Mouse (Mus musculus): Measurements from ENCODE around the gene Thpo. TPM values are rescaled to one million over a fixed set of nuclear protein-coding genes. Genes with fewer than 3 reads are reported as not detected.

The Thpo gene
- total RNA-seq (2014; rRNA removed) (0.71 and 1.8 TPM in 2 replicates), polyA plus RNA-seq (2015; fragmentation: Nextera tagmentation; extraction: Ambion mirVana) (0.76 and 0.81 TPM in 2 replicates)

DNA sequence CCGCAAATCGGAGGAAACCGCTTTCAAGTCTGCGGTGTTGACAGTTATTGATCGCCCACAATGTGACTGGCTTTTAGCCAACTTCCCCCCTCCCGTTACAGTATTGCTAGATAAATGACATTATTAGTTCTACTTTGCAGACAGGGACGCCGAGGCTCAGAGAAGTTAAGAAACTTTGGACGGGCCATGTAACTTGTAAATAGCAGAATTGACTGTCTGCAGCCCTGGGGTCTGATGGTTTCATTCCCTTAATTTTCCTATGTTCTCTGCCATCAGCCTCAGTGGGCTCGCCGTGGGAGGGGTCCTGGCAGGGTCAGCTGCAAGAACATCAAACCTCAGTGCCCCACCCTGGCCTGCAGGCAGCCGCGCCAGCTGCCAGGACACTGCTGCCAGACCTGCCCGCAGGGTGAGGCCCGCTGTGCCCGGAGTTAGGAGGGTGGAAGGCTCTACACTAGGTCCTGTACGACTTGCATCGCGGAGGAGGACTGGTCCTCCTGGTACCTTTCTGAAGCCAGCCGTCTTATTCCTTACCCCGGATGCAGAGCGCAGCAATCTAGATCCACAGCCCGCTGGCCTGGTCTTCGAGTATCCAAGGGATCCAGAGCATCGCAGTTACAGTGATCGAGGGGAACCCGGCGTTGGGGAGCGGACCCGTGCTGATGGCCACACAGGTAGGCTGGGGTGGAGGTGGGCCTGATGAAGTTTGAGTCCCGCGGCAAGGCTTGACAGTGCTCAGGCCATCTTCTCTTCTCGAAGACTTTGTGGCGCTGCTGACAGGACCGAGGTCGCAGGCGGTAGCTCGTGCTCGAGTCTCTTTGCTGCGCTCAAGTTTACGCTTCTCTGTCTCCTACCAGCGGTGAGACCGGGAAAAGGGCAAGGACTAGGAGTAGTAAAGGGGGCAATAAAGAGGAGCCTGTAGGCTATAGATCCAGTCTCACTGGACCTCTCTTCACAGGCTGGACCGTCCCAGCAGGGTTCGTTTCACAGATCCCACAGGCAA, at the start of gene Thpo:
Thpo (minus strand) TSS at position 781 of the 1,000 bp plus-strand sequence.
- peak within 1 kb of the TSS; percentile 78 for H3K4me3 ChIP-seq (ENCODE audit: low read depth, low read length)
- H3K27ac ChIP-seq (ENCODE audit: low read depth, low read length): no peak within 1 kb of the TSS
- 4% methylated on average over 45 of the region's 45 CpGs for WGBS
- no peaks in the 10 kb centered on the region for H3K36me3 ChIP-seq (ENCODE audit: insufficient read depth, low read length)
- peaks cover 13% of the 10 kb centered on the region; the same call in 1 of the 2 replicates for H3K27me3 ChIP-seq (ENCODE audit: insufficient read depth, low read length)
- H3K4me2 ChIP-seq (ENCODE audit: low read depth, low read length, poor library complexity, severe bottlenecking): peak within 1 kb of the TSS; percentile 80
- H3K9ac ChIP-seq (replicated peaks; ENCODE audit: low read length, poor library complexity, severe bottlenecking): peak within 1 kb of the TSS; percentile 86
- peaks cover 5% of the 10 kb centered on the region; the same call in 1 of the 2 replicates for H3K4me1 ChIP-seq (ENCODE audit: insufficient read depth, low read length)
- peak; percentile 40 for TF ChIP-seq CTCF (IDR thresholded peaks at IDR 0.05)
- DNase-seq (ENCODE audit: low spot score) (peak; percentile 47), ATAC-seq (ENCODE audit: low FRiP score) (no peak)
- H3K9me3 ChIP-seq (ENCODE audit: low read length): no peaks in the 10 kb centered on the region

- no peak for TF ChIP-seq CTCF (IDR thresholded peaks at IDR 0.05)
- no peak overlapping the region for H3K9ac ChIP-seq (replicated peaks; ENCODE audit: low read length, poor library complexity, severe bottlenecking)
- H3K27me3 ChIP-seq (ENCODE audit: insufficient read depth, low read length): no peaks in the 10 kb centered on the region
- H3K27ac ChIP-seq (ENCODE audit: low read depth, low read length): no peak overlapping the region
- H3K4me3 ChIP-seq (ENCODE audit: low read depth, low read length): no peak overlapping the region
- no peak for DNase-seq (ENCODE audit: low spot score)
- H3K4me1 ChIP-seq (ENCODE audit: insufficient read depth, low read length): no peaks in the 10 kb centered on the region
- H3K9me3 ChIP-seq (ENCODE audit: low read length): no peaks in the 10 kb centered on the region
- no peaks in the 10 kb centered on the region for H3K36me3 ChIP-seq (ENCODE audit: insufficient read depth, low read length)
- 95% methylated on average over 2 of the region's 2 CpGs for WGBS
- ATAC-seq (ENCODE audit: low FRiP score): no peak
- no peak overlapping the region for H3K4me2 ChIP-seq (ENCODE audit: low read depth, low read length, poor library complexity, severe bottlenecking)
These were observed 49.6 kb upstream of the Thpo start for GRCm38 (mm10) chr16:20783891-20784290.

DNA sequence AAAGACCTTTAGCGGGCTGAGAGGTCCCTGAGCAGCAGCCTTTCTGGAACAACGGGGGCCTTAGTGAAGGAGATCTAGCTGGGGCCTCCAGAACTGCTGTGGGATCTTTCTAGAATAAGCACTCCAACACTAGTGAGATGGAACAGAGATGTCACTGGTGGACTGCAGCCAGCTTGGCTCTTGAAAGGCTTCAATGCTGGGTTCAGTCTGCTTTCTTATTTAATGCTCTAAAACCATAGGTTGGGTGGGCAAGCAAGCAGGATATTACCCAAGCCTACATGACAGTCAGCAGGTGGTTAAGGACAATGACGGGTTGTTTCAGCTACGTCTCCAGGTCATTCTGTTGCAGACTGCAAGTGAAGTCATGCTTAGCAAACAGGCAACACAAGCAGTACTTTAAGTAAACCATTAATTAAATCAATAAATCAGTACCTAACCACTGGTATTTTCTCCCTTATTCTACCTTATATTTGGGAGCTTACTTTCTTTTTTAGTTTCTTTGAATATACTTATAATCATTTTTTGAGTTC, 46.9 kb upstream of the Thpo start:
- Histone ChIP-seq H3K4me3 (ENCODE audit: low read depth, low read length) (no peak overlapping the region), H3K9ac (replicated peaks; ENCODE audit: low read length, poor library complexity, severe bottlenecking) (no peak overlapping the region), H3K27ac (ENCODE audit: low read depth, low read length) (no peak overlapping the region), H3K36me3 (ENCODE audit: insufficient read depth, low read length) (no peaks in the 10 kb centered on the region), H3K4me2 (ENCODE audit: low read depth, low read length, poor library complexity, severe bottlenecking) (no peak overlapping the region), H3K9me3 (ENCODE audit: low read length) (no peaks in the 10 kb centered on the region), H3K27me3 (ENCODE audit: insufficient read depth, low read length) (no peaks in the 10 kb centered on the region), H3K4me1 (ENCODE audit: insufficient read depth, low read length) (no peaks in the 10 kb centered on the region)
- TF ChIP-seq CTCF (IDR thresholded peaks at IDR 0.05): no peak
- WGBS: 77% methylated on average over 4 of the region's 4 CpGs
- ATAC-seq (ENCODE audit: low FRiP score): no peak
- DNase-seq (ENCODE audit: low spot score): no peak

GRCm38 (mm10) chr16:20779846-20780245, 45.5 kb upstream of the Thpo start:
- ATAC-seq (ENCODE audit: low FRiP score) (no peak), DNase-seq (ENCODE audit: low spot score) (no peak)
- Histone ChIP-seq H3K27me3 (ENCODE audit: insufficient read depth, low read length) (no peaks in the 10 kb centered on the region), H3K9me3 (ENCODE audit: low read length) (no peaks in the 10 kb centered on the region), H3K36me3 (ENCODE audit: insufficient read depth, low read length) (no peaks in the 10 kb centered on the region), H3K4me3 (ENCODE audit: low read depth, low read length) (no peak overlapping the region), H3K4me2 (ENCODE audit: low read depth, low read length, poor library complexity, severe bottlenecking) (no peak overlapping the region), H3K4me1 (ENCODE audit: insufficient read depth, low read length) (no peaks in the 10 kb centered on the region), H3K9ac (replicated peaks; ENCODE audit: low read length, poor library complexity, severe bottlenecking) (no peak overlapping the region), H3K27ac (ENCODE audit: low read depth, low read length) (no peak overlapping the region)
- no peak for TF ChIP-seq CTCF (IDR thresholded peaks at IDR 0.05)
- WGBS: 83% methylated on average over 3 of the region's 3 CpGs

DNA sequence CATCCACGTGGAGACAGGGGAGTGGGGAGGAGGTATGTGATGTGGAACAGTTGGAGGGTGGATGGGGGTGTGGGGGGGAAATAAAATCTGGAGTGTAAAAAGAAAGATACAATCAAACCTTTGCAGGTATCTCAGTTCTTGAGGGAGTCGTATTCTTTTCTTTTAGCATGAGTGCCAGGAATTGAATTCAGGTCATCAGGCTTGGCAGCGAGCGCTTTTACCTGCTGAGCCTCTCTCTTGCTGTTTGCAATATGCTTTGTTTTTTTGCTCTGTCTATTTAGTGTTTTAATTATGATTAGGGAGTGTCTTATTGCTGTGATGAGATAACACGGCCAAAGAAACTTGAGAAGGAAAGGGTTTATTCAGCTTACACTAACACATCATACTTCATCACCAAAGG, 40.7 kb upstream of the Thpo start:
- Histone ChIP-seq H3K27me3 (ENCODE audit: insufficient read depth, low read length) (no peaks in the 10 kb centered on the region), H3K27ac (ENCODE audit: low read depth, low read length) (no peak overlapping the region), H3K4me3 (ENCODE audit: low read depth, low read length) (no peak overlapping the region), H3K4me1 (ENCODE audit: insufficient read depth, low read length) (no peaks in the 10 kb centered on the region), H3K9me3 (ENCODE audit: low read length) (no peaks in the 10 kb centered on the region), H3K4me2 (ENCODE audit: low read depth, low read length, poor library complexity, severe bottlenecking) (no peak overlapping the region), H3K36me3 (ENCODE audit: insufficient read depth, low read length) (no peaks in the 10 kb centered on the region), H3K9ac (replicated peaks; ENCODE audit: low read length, poor library complexity, severe bottlenecking) (no peak overlapping the region)
- 82% methylated on average over 5 of the region's 5 CpGs for WGBS
- ATAC-seq (ENCODE audit: low FRiP score) (no peak), DNase-seq (ENCODE audit: low spot score) (no peak)
- no peak for TF ChIP-seq CTCF (IDR thresholded peaks at IDR 0.05)

GRCm38 (mm10) chr16:20765244-20765643, 30.9 kb upstream of the Thpo start:
- Histone ChIP-seq H3K36me3 (ENCODE audit: insufficient read depth, low read length) (no peaks in the 10 kb centered on the region), H3K4me1 (ENCODE audit: insufficient read depth, low read length) (no peaks in the 10 kb centered on the region), H3K27ac (ENCODE audit: low read depth, low read length) (no peak overlapping the region), H3K4me2 (ENCODE audit: low read depth, low read length, poor library complexity, severe bottlenecking) (no peak overlapping the region), H3K4me3 (ENCODE audit: low read depth, low read length) (no peak overlapping the region), H3K9me3 (ENCODE audit: low read length) (no peaks in the 10 kb centered on the region), H3K27me3 (ENCODE audit: insufficient read depth, low read length) (no peaks in the 10 kb centered on the region), H3K9ac (replicated peaks; ENCODE audit: low read length, poor library complexity, severe bottlenecking) (no peak overlapping the region)
- peak; percentile 64 for TF ChIP-seq CTCF (IDR thresholded peaks at IDR 0.05)
- 51% methylated on average over 9 of the region's 9 CpGs for WGBS
- ATAC-seq (ENCODE audit: low FRiP score) (no peak), DNase-seq (ENCODE audit: low spot score) (peak; percentile 48)

All from midbrain, postnatal 0 days (tissue).